Mouse (Mus musculus): ENCODE measurements around the gene Hoxc9. TPM values are rescaled to one million over a fixed set of nuclear protein-coding genes. Genes with fewer than 3 reads are reported as not detected.

Hoxc9 gene
- polyA plus RNA-seq, 1 experiment, result 5.5 TPM

DNA sequence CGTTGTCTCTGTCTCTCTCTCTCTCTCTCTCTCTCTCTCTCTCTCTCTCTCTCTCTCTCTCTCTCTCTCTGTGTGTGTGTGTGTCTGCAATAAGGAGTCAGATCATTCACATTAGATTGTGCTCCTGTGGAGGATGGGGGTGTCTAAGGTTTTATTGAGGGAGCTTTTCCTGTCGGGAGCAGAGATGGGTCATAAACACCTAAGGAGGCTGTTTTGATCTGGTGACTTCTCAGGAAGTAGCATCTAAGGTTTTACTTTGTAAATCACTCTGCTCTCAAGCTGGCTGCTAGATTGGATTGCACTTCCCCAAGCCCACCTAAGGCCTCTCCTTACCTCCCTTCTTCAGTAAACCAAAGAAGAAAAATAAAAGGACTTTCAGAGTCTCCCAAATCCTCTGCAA is 47.9 kb downstream of the Hoxc9 start:
- no peak overlapping the region for H3K4me3 ChIP-seq (ENCODE audit: insufficient read depth, low read depth, low read length)
- TF ChIP-seq CTCF (conservative IDR thresholded peaks at IDR 0.05; ENCODE audit: insufficient read depth, insufficient read length, low read depth, low read length) (no peak), POLR2A (IDR thresholded peaks at IDR 0.05; ENCODE audit: low read depth, low read length) (no peak)
- WGBS, result 53% methylated on average over 2 of the region's 2 CpGs
- no peak for DNase-seq
- no peaks in the 10 kb centered on the region; the same call in 1 of the 2 replicates for H3K4me1 ChIP-seq (ENCODE audit: control insufficient read depth, insufficient read depth, low read length)
- H3K27ac ChIP-seq (ENCODE audit: insufficient read depth, low read depth, low read length), result no peak overlapping the region
- no peaks in the 10 kb centered on the region for H3K36me3 ChIP-seq (ENCODE audit: control insufficient read depth, insufficient read depth, low read length)
- H3K27me3 ChIP-seq (replicated peaks; ENCODE audit: control insufficient read depth, insufficient read depth, low read length), result no peaks in the 10 kb centered on the region

DNA sequence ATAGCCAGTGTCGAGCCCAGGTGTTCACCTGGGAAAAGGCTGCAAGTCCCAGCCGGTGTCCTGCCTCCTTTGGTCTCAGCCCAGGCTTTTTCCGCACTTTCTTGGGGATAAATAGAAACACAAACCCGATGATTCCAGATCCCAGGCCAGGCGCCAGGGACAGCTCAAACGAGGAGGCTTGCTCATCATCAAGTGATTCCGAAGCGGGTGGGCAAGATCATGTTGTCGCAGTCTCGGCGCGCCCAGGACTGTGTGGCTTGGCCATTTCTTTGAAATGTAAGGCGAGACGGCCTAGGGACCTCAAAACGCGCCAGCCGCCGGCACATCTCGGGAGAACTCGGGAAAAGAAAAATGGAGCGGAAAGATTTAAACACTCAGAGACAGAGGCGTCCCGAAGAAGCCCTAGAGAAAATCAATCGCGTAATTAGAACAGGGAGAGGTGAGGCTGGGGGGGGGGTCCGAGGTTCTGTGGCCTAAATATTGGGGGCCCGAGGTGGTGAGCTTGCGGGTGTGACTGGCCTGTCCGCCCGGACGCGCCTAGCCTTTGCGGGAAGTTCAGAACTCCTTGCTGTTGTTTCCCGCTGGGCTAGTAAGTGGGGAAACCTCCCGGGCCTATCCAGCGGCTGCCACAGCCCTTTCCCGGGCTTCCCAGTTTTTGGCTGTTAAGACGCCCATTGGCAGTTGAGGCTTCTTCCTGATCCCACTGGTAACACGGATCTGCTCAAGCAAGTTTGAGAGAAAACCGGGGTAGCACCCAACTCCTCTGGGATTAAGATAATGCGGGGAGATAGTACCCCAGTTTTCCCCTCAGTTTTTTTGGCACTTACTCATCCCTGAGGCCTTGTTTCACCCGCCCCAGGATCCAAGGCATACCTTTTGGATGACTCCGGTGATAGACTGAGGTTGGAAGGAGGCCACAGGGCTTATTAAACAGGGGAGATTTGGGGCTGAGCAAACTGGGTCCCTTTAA is 51.3 kb downstream of the Hoxc9 start:
- no peaks in the 10 kb centered on the region for H3K4me1 ChIP-seq (ENCODE audit: control insufficient read depth, insufficient read depth, low read length)
- no peaks in the 10 kb centered on the region for H3K36me3 ChIP-seq (ENCODE audit: control insufficient read depth, insufficient read depth, low read length)
- H3K27ac ChIP-seq (ENCODE audit: insufficient read depth, low read depth, low read length), result no peak overlapping the region
- H3K27me3 ChIP-seq (replicated peaks; ENCODE audit: control insufficient read depth, insufficient read depth, low read length), result no peaks in the 10 kb centered on the region; the same call in 1 of the 2 replicates
- 47% methylated on average over 43 of the region's 43 CpGs for WGBS
- no peak overlapping the region for H3K4me3 ChIP-seq (ENCODE audit: insufficient read depth, low read depth, low read length)
- DNase-seq, result no peak
- TF ChIP-seq POLR2A (IDR thresholded peaks at IDR 0.05; ENCODE audit: low read depth, low read length) (no peak), CTCF (conservative IDR thresholded peaks at IDR 0.05; ENCODE audit: insufficient read depth, insufficient read length, low read depth, low read length) (no peak)

DNA sequence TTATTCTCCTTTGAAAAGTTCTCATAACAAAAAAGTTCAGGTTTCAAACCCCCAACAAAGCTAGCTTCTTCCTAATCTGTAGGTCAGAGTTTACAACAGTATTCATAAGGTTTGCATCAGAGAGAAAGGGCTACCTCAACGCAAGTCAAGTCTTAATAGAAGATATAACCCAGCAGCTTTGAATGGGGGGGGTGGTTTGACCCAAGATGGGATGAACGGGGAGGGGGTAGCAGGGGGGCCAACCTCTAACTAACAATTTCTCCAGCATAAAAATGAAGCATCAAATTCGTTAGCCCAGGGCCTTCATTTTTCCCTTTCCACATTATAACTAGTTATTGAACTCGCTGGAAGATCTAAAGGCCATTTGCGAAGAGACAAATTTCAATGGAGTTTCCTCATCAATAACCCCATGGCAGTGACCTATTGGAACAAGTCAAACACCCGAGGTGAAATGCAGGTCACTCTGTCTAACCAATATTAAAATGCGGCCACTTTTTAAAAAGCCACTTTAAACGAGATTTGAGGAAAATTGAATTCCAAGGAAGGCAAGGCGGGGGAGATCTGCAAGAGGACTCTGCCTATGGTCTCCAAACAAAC is 52.8 kb downstream of the Hoxc9 start:
- Histone ChIP-seq H3K27me3 (replicated peaks; ENCODE audit: control insufficient read depth, insufficient read depth, low read length) (no peaks in the 10 kb centered on the region; the same call in 1 of the 2 replicates), H3K4me1 (ENCODE audit: control insufficient read depth, insufficient read depth, low read length) (no peaks in the 10 kb centered on the region), H3K4me3 (ENCODE audit: insufficient read depth, low read depth, low read length) (no peak overlapping the region), H3K27ac (ENCODE audit: insufficient read depth, low read depth, low read length) (no peak overlapping the region), H3K36me3 (ENCODE audit: control insufficient read depth, insufficient read depth, low read length) (no peaks in the 10 kb centered on the region)
- TF ChIP-seq POLR2A (IDR thresholded peaks at IDR 0.05; ENCODE audit: low read depth, low read length), result no peak
- no peak for TF ChIP-seq CTCF (conservative IDR thresholded peaks at IDR 0.05; ENCODE audit: insufficient read depth, insufficient read length, low read depth, low read length)
- WGBS, result 86% methylated on average over 9 of the region's 9 CpGs
- no peak for DNase-seq

DNA sequence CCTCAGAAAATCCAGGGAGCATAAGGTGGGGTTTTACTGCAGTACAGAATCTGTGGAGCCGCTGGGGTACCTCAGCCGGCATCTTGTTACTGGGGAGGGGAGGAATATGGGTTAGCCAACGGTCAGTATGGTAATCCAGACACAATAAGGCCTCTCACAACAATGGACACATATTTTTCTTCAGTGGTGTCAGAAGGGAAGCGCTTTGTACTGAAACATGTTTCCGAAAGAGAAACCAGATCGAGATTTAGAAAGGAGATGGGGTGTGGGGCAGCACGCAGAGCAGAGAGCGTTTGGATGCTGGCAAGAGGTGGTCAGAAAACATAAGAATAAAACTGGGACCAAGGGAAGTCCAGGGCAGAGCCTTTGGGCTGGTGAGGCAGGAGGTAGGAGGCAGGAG is 53.9 kb downstream of the Hoxc9 start:
- Histone ChIP-seq H3K4me3 (ENCODE audit: insufficient read depth, low read depth, low read length) (no peak overlapping the region), H3K27ac (ENCODE audit: insufficient read depth, low read depth, low read length) (no peak overlapping the region), H3K36me3 (ENCODE audit: control insufficient read depth, insufficient read depth, low read length) (no peaks in the 10 kb centered on the region), H3K27me3 (replicated peaks; ENCODE audit: control insufficient read depth, insufficient read depth, low read length) (no peaks in the 10 kb centered on the region; the same call in 1 of the 2 replicates), H3K4me1 (ENCODE audit: control insufficient read depth, insufficient read depth, low read length) (no peaks in the 10 kb centered on the region)
- WGBS, result 65% methylated on average over 8 of the region's 8 CpGs
- TF ChIP-seq CTCF (conservative IDR thresholded peaks at IDR 0.05; ENCODE audit: insufficient read depth, insufficient read length, low read depth, low read length) (no peak), POLR2A (IDR thresholded peaks at IDR 0.05; ENCODE audit: low read depth, low read length) (no peak)
- no peak for DNase-seq

DNA sequence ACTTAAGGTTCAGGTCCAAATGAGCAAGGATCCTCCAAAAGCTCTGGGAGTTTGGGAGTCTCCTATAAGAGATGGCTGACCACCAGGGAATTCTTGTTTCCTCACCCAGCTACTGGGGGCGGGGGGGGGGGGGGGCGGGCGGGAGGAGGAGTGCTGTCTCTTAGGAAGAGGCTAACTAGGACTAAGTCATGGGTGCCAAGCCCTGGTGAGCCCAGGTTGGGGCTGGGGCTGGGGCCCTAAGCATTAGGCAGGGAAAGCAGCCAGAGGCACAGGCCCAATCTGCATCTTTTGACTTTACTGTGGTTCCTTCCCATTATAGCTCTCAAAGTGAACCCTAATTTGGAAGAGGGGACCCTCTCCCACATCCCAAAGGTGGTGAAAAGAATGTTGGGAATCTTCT is 55.9 kb downstream of the Hoxc9 start:
- H3K4me1 ChIP-seq (ENCODE audit: control insufficient read depth, insufficient read depth, low read length), result no peaks in the 10 kb centered on the region
- H3K27ac ChIP-seq (ENCODE audit: insufficient read depth, low read depth, low read length), result no peak overlapping the region
- no peaks in the 10 kb centered on the region for H3K36me3 ChIP-seq (ENCODE audit: control insufficient read depth, insufficient read depth, low read length)
- WGBS, result 13% methylated on average over 3 of the region's 3 CpGs
- no peak overlapping the region for H3K4me3 ChIP-seq (ENCODE audit: insufficient read depth, low read depth, low read length)
- no peak for TF ChIP-seq POLR2A (IDR thresholded peaks at IDR 0.05; ENCODE audit: low read depth, low read length)
- TF ChIP-seq CTCF (conservative IDR thresholded peaks at IDR 0.05; ENCODE audit: insufficient read depth, insufficient read length, low read depth, low read length), result no peak
- DNase-seq, result no peak
- H3K27me3 ChIP-seq (replicated peaks; ENCODE audit: control insufficient read depth, insufficient read depth, low read length), result no peaks in the 10 kb centered on the region; the same call in 1 of the 2 replicates

DNA sequence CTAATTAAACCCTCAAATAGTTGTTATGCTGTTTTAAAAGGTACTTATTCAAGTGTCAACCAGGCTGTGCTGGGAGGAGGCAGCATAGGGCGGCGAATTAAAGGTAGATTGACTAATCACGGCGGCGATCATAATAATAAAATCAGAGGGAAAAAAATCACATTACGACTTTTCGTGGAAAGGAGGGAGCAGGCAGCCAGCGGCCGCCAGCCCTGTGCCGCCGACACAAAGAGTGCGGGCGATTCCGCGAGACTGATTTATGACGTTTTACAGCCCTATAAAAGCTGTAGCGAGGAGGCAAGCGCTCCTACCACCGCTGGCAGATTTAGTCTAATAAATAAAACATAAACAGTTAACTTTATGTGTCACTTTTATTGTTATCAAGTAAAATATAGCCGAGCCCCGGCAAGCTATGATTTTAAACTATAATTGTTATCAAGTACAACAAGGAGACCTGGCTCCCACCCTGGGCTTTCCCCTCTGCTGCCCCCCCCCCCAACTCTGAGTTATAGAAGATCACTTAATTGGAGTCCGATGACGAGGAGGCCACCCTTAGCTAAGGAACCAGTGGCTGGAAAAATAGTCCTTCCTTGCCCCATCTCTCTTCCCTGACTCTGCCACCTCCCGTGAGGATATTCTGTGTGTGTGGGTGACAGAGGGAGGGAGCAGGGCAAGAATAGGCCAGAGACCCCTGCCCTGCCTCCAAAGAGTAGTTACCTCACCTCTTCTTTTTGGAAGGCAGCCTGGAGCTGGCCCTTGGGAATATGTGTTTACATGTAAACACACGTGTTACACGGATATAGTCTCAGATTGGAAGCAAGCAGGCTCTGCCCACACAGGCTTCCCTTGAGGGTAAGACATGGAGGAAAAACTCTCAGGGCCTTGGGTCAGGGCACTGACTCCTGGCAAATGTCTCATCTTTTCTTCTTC is 56.7 kb downstream of the Hoxc9 start:
- WGBS, result 33% methylated on average over 26 of the region's 26 CpGs
- TF ChIP-seq CTCF (conservative IDR thresholded peaks at IDR 0.05; ENCODE audit: insufficient read depth, insufficient read length, low read depth, low read length), result no peak
- no peak for TF ChIP-seq POLR2A (IDR thresholded peaks at IDR 0.05; ENCODE audit: low read depth, low read length)
- DNase-seq, result no peak
- H3K27ac ChIP-seq (ENCODE audit: insufficient read depth, low read depth, low read length), result no peak overlapping the region
- H3K4me3 ChIP-seq (ENCODE audit: insufficient read depth, low read depth, low read length), result no peak overlapping the region
- no peaks in the 10 kb centered on the region for H3K36me3 ChIP-seq (ENCODE audit: control insufficient read depth, insufficient read depth, low read length)
- no peaks in the 10 kb centered on the region; the same call in 1 of the 2 replicates for H3K27me3 ChIP-seq (replicated peaks; ENCODE audit: control insufficient read depth, insufficient read depth, low read length)
- H3K4me1 ChIP-seq (ENCODE audit: control insufficient read depth, insufficient read depth, low read length), result no peaks in the 10 kb centered on the region
